ENCODE assay signal across 16 mouse cellular contexts in genomic region chr17:10413870-10414269, GRCm38 (mm10).
"Had no signal": no experiment of that assay in that cellular context is flagged by ENCODE, and none has a peak within 500 bp of the region (broad histone marks: within the 10 kb centered on the region; RNA-seq: fewer than 3 reads in every experiment).

No protein-coding gene starts in this region.

- ATAC-seq: lung, postnatal 0 days had no signal

- H3K4me1 ChIP-seq: liver, embryonic 15.5 days had no signal

- H3K9ac ChIP-seq: liver, embryonic 15.5 days; neural tube, embryonic 15.5 days had no signal

- H3K36me3 ChIP-seq: limb, embryonic 10.5 days; liver, embryonic 15.5 days; midbrain, embryonic 10.5 days; neural tube, embryonic 15.5 days had no signal

- H3K4me3 ChIP-seq: left cerebral cortex, adult 2 months; limb, embryonic 10.5 days; liver, embryonic 15.5 days; midbrain, embryonic 10.5 days; myocyte; neural tube, embryonic 15.5 days had no signal

- DNase-seq: kidney, postnatal 10 days; kidney, postnatal 4 days; lung, adult 2 months; lung, postnatal 4 days; midbrain, embryonic 14.5 days; right cerebral cortex, adult 18-20 months; right cerebral cortex, postnatal 25 days; thymus, postnatal 36 days had no signal

- H3K27me3 ChIP-seq: liver, embryonic 15.5 days; neural tube, embryonic 15.5 days had no signal

- H3K27ac ChIP-seq: left cerebral cortex, adult 2 months; limb, embryonic 10.5 days; liver, embryonic 15.5 days; midbrain, embryonic 10.5 days; neural tube, embryonic 15.5 days had no signal

- H3K4me2 ChIP-seq: liver, embryonic 11.5 days; liver, embryonic 15.5 days; neural tube, embryonic 15.5 days had no signal

- H3K9me3 ChIP-seq: limb, embryonic 10.5 days; liver, embryonic 15.5 days; midbrain, embryonic 10.5 days; neural tube, embryonic 15.5 days had no signal
